Mouse (Mus musculus) lung, embryonic 15.5 days (tissue): ENCODE results near the gene Gtf3c1. TPM values are rescaled to one million over a fixed set of nuclear protein-coding genes. Genes with fewer than 3 reads are reported as not detected.

Source experiments
- ATAC-seq: fragments of 200-750 bp; cut with Nextera tagmentation; 2 replicates; pipeline ENCODE4 v1.8.0; 2017; ENCODE audit warnings: moderate number of reproducible peaks, borderline replicate concordance; ENCODE audit not compliant: low FRiP score, low TSS enrichment; ENCODE audit errors: extremely low read depth
- H3K27ac ChIP-seq: fragments of 300-500 bp; sonication (generic); 2 replicates; pipeline ENCODE4 v1.5.1; 2015; ENCODE audit warnings: moderate library complexity, mild to moderate bottlenecking, inconsistent platforms
- H3K27me3 ChIP-seq: fragments of 300-500 bp; sonication (generic); 2 replicates; pipeline ENCODE4 v1.6.1; 2015; ENCODE audit warnings: inconsistent platforms
- H3K36me3 ChIP-seq: fragments of 300-500 bp; sonication (generic); 2 replicates; pipeline ENCODE4 v1.6.1; 2015; ENCODE audit warnings: inconsistent platforms
- H3K4me1 ChIP-seq: fragments of 300-500 bp; sonication (generic); 2 replicates; pipeline ENCODE4 v1.6.1; 2015; ENCODE audit warnings: inconsistent platforms
- H3K4me2 ChIP-seq: fragments of 300-500 bp; sonication (generic); 2 replicates; pipeline ENCODE4 v1.6.1; 2015; ENCODE audit warnings: inconsistent platforms, mild to moderate bottlenecking, moderate library complexity
- H3K4me3 ChIP-seq: fragments of 300-500 bp; sonication (generic); 2 replicates; pipeline ENCODE4 v1.5.1; 2015; ENCODE audit warnings: mild to moderate bottlenecking, inconsistent platforms
- H3K9ac ChIP-seq: fragments of 300-500 bp; sonication (generic); 2 replicates; pipeline ENCODE4 v1.6.1; 2015; ENCODE audit warnings: inconsistent platforms
- H3K9me3 ChIP-seq: fragments of 300-500 bp; sonication (generic); 2 replicates; pipeline ENCODE4 v1.6.1; 2016; ENCODE audit warnings: inconsistent platforms
- WGBS: fragments of 180-500 bp; shearing (Covaris S2); methylation state at CpG from one replicate; pipeline ENCODE4 v1.1.7; 2015; 5-methylcytosine and 5-hydroxymethylcytosine counted together
- polyA plus RNA-seq: library from polyadenylated mRNA; unstranded; fragments of >200 nt; fragmentation: Nextera tagmentation; extraction: Ambion mirVana; gene quantifications from 2 replicates; pipeline ENCODE4 v1.2.1, GENCODE M21; 2015

Gtf3c1 gene
- polyA plus RNA-seq, 1 experiment from 2014 or later: 29.5 TPM

- no peak overlapping the region for H3K9ac ChIP-seq
- ATAC-seq: no peak
- no peak overlapping the region for H3K4me3 ChIP-seq
- H3K36me3 ChIP-seq: no peaks in the 10 kb centered on the region
- 51% methylated on average over 4 of the region's 4 CpGs for WGBS
- H3K4me2 ChIP-seq: no peak overlapping the region
- peaks cover 4% of the 10 kb centered on the region; the same call in 1 of the 2 replicates for H3K4me1 ChIP-seq
- H3K27me3 ChIP-seq: no peaks in the 10 kb centered on the region
- H3K9me3 ChIP-seq: no peaks in the 10 kb centered on the region
- no peak overlapping the region for H3K27ac ChIP-seq
Observed at GRCm38 (mm10) chr7:125599373-125599973, 108.1 kb downstream of the Gtf3c1 start.

GRCm38 (mm10) chr7:125597516-125598347, 109.8 kb downstream of the Gtf3c1 start:
- no peaks in the 10 kb centered on the region for H3K9me3 ChIP-seq
- no peak overlapping the region for H3K4me2 ChIP-seq
- H3K27me3 ChIP-seq: no peaks in the 10 kb centered on the region
- no peaks in the 10 kb centered on the region for H3K4me1 ChIP-seq
- no peak overlapping the region for H3K27ac ChIP-seq
- no peak for ATAC-seq
- no peak overlapping the region for H3K4me3 ChIP-seq
- no peak overlapping the region for H3K9ac ChIP-seq
- no peaks in the 10 kb centered on the region for H3K36me3 ChIP-seq
- 92% methylated on average over 11 of the region's 11 CpGs for WGBS

- Histone ChIP-seq H3K4me1 (no peaks in the 10 kb centered on the region), H3K27ac (no peak overlapping the region), H3K4me3 (no peak overlapping the region), H3K9me3 (no peaks in the 10 kb centered on the region), H3K4me2 (no peak overlapping the region), H3K27me3 (no peaks in the 10 kb centered on the region), H3K36me3 (no peaks in the 10 kb centered on the region), H3K9ac (no peak overlapping the region)
- 82% methylated on average over 9 of the region's 9 CpGs for WGBS
- ATAC-seq: no peak
Observed at GRCm38 (mm10) chr7:125597083-125597482, 110.5 kb downstream of the Gtf3c1 start.

GRCm38 (mm10) chr7:125596406-125596805, 111.2 kb downstream of the Gtf3c1 start:
- Histone ChIP-seq H3K36me3 (no peaks in the 10 kb centered on the region), H3K4me3 (no peak overlapping the region), H3K4me1 (no peaks in the 10 kb centered on the region), H3K27me3 (no peaks in the 10 kb centered on the region), H3K27ac (no peak overlapping the region), H3K9ac (no peak overlapping the region), H3K4me2 (no peak overlapping the region), H3K9me3 (no peaks in the 10 kb centered on the region)
- WGBS: 56% methylated on average over 3 of the region's 3 CpGs
- no peak for ATAC-seq

GRCm38 (mm10) chr7:125593831-125594230, 113.7 kb downstream of the Gtf3c1 start:
- 70% methylated on average over 4 of the region's 4 CpGs for WGBS
- Histone ChIP-seq H3K9me3 (no peaks in the 10 kb centered on the region), H3K4me3 (no peak overlapping the region), H3K4me2 (no peak overlapping the region), H3K9ac (no peak overlapping the region), H3K36me3 (no peaks in the 10 kb centered on the region), H3K27me3 (no peaks in the 10 kb centered on the region), H3K27ac (no peak overlapping the region), H3K4me1 (no peaks in the 10 kb centered on the region)
- ATAC-seq: no peak

Other genes starting within 250 kb of the Gtf3c1 start
- gene Nsmce1, start 216.2 kb downstream of the Gtf3c1 start, polyA plus RNA-seq: 157 and 164 TPM in 2 replicates
- gene Il4ra, start 155.7 kb downstream of the Gtf3c1 start, polyA plus RNA-seq: 15.3 and 16.5 TPM in 2 replicates
- gene Il21r, start 104.4 kb downstream of the Gtf3c1 start, polyA plus RNA-seq: 0.30 and 0.74 TPM in 2 replicates
- gene D430042O09Rik, start 108 bp upstream of the Gtf3c1 start, polyA plus RNA-seq: 7.5 and 8.0 TPM in 2 replicates